Mouse (Mus musculus) lung, postnatal 0 days (tissue): ENCODE data around the gene Polrmt.

Experiments
- CTCF ChIP-seq: IDR thresholded peaks from 2 replicates; pipeline ENCODE4 v1.5.1; 2016; ENCODE audit warnings: antibody characterized with exemption, mild to moderate bottlenecking
- EP300 ChIP-seq: IDR thresholded peaks from 2 replicates; pipeline ENCODE4 v1.6.1; 2016; ENCODE audit warnings: antibody characterized with exemption, mild to moderate bottlenecking, control low read depth

DNA sequence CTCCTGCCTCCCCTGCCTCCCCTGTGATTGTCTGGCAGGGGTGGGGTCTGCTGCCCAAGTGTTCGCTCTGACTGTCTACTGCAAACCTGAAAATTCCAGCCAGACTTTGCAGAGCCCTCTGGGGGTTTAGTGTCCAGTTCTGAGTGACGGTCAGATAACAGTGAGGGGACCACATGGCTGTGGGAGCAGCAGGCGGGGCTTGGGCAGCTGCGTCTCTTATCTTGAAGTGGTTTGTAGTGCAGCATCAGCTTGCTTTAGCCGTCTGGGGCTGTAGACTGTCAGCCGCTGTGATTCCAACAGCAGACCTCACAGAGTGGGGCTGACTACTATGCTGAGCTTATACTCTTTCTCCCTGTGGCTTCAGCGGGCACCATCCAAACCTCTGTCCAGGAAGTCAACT is 37.1 kb downstream of the Polrmt start:
- TF ChIP-seq CTCF: no peak
- no peak for TF ChIP-seq EP300
